Mouse (Mus musculus): Measurements from ENCODE around the gene Sirt7. TPM values are rescaled to one million over a fixed set of nuclear protein-coding genes. Genes with fewer than 3 reads are reported as not detected.
"Not testable (repeated sequence)": the region's sequence is repeated elsewhere in the genome, so short reads cannot be mapped to it uniquely, and the experiment has no call there.

The Sirt7 gene
- polyA plus RNA-seq, 3 experiments from 2014 or later, result 55.1 to 61.4 (median 60.4) TPM

DNA sequence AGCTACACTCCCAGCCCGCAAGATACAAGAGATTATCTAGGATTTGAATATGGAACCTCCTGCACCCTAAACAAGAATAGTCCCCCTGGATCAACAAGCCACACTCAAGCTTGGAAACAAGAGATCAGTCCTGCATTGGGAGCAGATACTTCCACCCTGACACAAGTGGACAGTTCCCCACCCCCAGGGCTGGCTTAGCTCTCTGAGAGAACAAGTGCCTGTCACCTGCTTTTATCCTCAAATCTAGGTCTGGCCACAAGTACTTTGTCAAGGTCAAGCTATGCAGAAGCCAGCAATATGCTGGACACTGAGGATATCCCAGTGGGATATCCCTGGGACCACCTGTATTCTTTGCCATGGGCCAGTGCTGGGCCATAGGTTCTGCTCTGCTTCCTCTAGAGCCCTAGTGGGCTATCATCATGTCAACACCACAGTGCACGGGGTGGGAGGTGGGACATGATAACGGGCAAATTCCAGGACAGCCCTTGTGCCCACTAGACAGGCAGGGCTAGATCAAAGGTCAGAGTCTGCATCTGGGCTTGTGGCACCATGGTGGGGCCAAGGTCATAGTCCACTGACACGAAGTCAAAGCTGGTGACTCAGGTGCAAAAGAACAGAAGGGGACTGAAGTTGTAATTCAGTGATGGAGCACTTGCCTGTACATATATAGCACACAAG lies 8.3 kb downstream of the Sirt7 start:
- no peak for ATAC-seq

DNA sequence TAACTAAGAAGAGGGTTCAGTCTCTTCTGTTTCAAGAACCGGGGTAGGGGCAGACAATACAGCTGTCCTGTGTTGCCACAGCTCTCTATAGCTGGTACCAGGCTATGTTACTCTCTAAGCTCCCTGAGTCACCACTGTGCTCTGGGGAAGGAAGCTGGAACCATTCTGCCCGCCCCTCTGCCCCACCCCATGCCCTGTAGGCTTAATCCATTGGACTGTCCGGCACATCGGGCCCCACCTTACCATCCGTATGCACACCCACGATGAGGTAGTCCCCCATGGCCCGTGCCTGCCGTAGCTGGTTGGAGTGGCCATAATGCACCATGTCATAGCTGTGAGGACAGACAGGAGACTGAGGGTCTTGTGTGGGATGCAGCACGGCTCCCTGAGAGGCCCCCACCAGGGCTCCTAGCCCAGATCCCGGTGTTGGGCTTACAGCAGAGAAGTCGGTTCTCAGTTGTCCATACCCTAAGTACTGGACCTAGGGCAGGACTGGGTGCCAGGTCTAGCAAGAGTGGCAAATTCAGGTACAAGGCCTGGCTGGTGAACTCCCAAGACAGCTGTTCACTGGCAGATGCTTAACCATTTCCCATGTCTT lies 9.3 kb downstream of the Sirt7 start:
- no peak for ATAC-seq

GRCm38 (mm10) chr11:120615167-120615566 lies 9.9 kb downstream of the Sirt7 start:
- no peak for ATAC-seq

DNA sequence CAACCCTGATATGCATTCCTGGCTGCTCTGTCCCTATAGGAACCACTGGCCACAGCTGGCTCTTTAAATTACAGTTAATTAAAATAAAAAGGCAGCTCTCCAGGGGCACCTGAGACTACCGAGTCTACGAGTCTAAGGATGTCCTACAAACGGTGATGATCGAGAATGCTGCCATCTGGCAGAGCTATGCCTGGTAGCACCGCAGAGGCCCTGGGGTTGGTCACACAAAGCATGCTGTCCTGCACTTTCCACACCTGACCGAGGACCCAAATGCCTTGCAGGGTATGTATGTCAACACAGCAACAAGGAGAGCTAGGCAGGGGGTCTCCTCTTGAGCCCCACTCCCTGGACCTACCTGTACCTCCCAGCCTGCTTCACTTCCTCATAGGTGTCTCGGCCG lies 11.1 kb downstream of the Sirt7 start:
- ATAC-seq, result no peak

DNA sequence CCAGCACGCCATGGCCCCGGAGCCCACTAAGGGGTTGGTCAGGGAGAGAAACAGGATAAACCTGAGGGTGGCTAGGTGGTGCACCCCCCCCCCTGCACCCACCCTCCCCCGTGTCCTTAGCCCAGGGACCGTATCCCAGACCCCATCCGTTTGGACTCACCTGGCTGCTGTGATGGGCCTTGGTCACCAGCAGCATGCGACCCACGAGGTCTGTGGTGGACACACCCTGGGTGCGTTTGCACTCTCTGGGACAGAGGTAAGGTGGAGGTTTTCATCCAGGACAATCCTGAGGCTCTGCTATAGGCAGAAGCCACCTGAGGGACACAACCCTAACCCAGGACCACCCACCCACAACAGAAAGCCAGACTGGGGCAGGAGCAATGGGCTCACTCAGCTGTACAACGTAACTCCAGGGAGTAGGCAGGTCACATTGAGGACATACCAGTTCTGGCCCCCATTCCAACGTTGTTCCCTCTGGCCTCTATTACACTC lies 11.5 kb downstream of the Sirt7 start:
- ATAC-seq, result no peak

GRCm38 (mm10) chr11:120612763-120613162 lies 12.3 kb downstream of the Sirt7 start:
- peak; percentile 57 for ATAC-seq

DNA sequence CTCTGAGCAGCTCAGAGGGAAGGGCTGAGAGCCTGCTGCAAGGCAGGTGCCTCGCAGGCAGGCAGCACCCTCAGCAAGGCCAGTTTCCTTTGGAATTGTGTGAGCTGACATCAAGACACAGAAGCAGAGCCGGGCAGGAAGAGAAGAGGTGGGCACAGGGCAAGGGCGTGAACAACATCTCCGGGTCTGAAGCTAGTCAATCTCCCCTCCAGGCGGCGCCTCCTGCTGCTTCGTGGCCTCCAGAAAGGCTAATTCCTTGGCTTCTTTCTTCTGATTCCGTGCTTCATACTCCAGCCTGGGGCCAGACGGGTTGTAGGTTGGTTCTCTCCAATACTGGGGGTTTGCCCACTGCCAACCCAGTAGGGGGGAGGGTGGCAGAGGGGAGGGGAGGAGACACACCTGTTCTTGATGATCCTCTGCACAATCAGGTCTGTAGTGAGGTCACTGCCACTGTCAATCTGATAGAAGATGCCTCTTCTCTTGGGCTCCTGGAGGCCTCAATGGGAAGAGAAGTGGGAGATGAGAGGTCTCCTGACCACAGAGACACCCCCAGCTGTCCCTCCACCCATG lies 14.5 kb downstream of the Sirt7 start:
- ATAC-seq, result no peak

DNA sequence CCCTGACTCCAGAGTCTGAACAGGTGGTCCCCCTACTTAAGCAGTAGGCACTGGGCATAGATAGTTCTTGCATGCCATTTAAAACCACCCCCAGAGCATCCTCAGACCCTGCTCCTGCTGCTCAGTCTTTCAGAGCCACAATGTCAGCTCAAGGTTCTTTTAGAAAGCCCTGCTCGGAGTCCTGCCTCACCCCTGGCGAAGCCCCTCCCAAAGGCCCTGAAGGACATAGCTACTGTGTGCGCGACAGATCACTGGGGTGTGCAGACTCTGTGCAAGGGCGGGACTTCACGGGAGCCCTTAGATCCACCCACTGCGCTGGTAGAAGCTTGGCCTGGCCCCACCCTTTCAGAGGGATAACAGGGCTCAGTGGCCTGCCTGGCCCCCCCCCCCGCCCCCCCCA lies 15.8 kb downstream of the Sirt7 start:
- no peak for ATAC-seq

- ATAC-seq, result no peak
These were observed 16.6 kb downstream of the Sirt7 start, which contains the start of gene Npb for GRCm38 (mm10) chr11:120608241-120609034. Gene Npb (plus strand): TSS chr11:120608477.

DNA sequence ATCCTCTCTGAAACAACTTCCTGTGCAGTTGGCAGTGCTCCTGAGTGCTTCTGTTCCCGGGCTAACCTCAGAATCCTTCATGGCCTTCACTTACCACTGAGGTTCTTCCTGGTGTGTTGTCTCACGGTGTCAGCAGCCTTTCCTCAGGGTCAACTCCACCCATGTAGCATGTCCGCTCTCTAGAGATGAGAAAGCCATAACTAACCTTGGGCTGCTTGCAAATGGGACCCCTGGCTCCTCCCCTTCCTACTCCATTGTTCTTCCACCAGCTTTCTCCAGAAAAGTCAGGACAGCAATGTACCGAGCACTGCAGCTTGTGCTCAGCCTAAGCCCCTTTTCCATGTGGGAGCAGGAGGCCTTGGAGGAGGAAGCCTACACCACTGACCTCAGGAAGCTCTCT lies 18.3 kb downstream of the Sirt7 start:
- ATAC-seq, result no peak

DNA sequence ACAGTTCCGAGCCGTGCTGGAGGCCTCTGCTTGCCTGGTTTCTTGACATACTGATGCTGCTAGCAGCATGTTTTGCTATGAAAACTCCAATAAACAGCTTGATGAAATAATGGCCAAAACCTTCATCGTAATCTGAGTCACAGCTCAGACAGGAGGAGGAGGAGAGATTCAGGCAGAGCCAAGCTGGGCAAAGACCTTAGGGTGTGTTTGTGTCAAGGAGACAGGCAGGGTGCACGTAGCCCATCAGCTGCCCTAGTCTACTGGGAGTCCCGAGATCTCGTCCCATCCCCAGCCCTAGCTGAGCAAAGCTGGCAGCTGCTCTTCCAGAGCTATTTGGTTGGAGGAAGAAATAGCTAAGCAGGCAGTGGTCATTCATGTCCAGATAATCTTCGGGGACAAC lies 19.4 kb downstream of the Sirt7 start:
- no peak for ATAC-seq

GRCm38 (mm10) chr11:120603545-120603944 lies 21.5 kb downstream of the Sirt7 start:
- ATAC-seq, result no peak

- ATAC-seq, result peak; percentile 49
These were observed 24.3 kb downstream of the Sirt7 start for GRCm38 (mm10) chr11:120600716-120601115.

GRCm38 (mm10) chr11:120598990-120599549 lies 26.0 kb downstream of the Sirt7 start:
- no peak for ATAC-seq

DNA sequence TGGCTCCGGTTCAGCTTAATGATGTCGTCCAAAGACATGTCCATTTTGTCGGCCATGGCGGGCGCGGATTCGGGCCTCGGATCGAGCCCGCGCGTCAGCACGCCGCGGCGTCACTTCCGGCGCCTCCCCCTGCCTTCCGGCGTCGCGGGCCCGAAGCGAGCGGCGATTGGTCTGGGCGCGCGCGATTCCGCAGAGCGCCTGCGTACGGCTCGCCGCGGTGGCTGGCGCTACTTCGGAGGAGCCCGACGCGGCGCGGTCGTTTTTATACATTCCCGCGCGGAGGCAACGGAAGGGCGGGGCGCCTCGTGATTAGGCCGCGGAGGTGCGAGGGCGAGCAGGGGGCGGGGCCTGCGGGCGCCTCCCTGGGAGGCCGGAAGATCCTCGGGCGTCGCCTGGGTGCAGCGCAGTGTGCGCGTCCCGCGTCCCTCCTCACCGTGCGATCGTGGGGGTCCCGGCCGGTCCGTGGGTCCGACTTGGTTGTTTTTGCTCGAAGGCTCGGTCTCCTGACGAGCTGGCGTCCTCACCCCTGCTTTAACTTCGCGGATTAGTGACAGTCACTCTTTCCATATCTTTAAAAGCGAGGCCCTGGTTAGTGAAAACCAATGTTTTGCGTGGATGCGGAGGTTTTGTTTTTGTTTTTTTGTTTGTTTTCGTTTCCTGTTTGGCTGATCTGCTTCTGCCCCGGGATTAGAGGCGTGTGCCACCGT lies 26.6 kb downstream of the Sirt7 start, which contains the start of the genes Alyref and Anapc11:
Gene Alyref, minus strand, starts transcription at position 83 of the 707 bp plus-strand sequence.
Gene Anapc11, plus strand, starts transcription at position 139 of the 707 bp plus-strand sequence.
- ATAC-seq, result peak; percentile 88

DNA sequence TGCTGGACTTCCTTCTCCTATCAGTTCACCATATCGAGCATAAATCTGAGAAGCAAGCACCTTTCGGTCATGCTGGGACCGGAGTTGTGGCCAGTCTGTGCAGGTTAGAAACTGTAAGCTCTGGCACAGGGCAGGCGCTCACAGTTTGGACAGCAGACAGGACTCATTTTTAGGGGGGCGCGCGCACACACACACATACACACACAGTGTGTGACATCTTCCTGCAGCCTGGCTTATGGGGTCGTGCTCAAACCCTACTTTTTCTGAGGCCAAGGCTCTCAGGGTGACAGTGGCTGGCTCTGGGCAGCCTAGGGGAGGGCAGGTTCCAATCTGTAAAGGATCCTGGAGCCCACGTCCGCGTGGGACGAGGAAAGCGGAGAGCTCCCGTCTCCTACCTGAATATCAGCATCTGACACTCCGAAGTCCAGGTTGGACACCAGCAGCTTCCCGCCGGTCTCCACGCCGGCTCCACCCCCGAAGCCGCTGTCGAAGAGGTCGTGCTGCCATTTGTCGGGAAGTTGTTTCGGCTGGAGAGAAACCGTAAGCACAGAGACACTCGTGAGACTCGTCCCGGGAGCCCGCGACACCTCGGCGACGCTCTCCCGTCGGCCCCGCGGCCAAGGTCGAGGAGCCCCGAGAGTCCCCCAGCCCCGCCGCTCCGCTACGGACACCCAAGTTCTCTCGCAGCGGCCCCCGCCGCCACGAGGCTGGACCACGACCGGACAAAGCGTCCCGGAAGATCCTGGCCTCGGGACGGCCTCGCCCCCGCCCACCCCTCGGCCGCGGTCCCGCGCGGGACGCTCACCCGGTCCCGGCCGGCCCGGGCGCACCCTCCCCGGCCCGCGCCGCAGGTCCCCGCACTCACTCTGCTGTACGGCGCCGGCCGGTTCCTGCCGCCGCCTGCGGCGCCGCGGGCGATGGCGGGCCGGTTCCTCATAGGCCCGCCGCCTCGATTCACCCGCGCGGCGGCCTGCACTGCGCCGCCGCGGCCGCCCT lies 27.5 kb downstream of the Sirt7 start:
- ATAC-seq, result peak; percentile 19

- no peak for ATAC-seq
These were observed 36.5 kb downstream of the Sirt7 start for GRCm38 (mm10) chr11:120588531-120588930.

DNA sequence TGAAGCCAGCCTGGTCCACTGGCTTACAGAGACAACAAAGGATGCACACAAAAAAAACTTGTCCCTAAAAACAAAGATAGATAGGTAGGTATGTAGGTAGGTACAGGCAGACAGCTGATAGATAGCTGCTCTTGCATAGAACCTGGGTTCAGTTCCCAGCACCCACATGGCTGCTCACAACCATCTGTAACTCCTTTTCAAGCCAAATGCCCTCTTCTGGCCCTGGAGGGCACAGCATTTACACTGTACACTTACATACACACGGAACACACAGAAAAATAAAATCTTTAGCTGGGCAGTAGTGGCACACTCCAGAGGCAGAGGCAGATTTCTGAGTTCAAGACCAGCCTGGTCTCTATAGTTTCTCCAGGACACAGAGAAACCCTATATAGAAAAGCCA lies 41.1 kb downstream of the Sirt7 start:
- no peak for ATAC-seq

DNA sequence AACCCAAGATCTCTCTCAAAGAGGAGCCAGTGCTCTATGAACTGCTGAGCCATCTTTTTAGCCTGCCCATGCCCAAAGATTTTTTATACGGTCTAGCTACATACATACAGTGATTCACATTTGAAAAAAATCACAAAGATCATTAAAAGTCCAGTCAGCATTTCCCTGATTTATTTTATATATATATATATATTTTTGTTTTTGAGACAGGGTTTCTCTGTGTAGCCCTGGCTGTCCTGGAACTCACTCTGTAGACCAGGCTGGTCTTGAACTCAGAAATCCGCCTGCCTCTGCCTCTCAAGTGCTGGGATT lies 42.1 kb downstream of the Sirt7 start:
- ATAC-seq, result not testable (repeated sequence)

DNA sequence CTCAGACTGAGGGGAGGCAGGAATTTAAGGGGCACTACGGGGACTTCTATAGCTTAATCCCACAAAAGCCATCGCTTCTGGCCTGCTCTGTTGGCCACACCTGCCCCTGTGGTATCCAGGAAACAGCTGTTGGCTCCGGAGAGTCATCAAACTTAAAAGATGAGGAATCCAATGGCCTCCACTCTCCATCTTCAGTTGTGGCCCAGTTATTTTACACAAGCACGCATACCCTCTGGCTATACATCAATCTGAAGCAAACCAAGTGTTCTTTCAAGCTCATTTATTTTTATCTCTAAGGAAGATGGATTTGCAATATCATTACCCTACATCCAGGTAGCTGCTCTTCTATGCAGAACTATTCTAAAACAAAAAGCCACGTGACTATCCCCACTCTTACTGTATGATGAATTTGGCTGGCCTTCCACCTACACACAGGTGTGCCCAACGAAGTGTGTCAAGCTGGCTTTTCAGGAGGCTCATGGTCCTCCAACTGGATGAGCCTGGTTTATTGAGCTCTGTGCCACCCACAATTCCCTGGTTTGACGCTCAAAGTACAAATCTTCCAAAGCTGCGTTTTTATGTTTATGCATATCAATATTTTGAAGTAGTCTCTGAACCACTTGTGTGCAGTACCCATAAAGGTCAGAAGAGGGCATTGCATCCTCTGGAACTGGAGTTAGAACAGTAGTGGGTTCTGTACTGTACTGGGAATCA lies 42.6 kb downstream of the Sirt7 start:
- ATAC-seq, result no peak
